Mouse (Mus musculus) gastrocnemius, postnatal 25 days (tissue): ENCODE measurements around the gene Nid2. TPM values are rescaled to one million over a fixed set of nuclear protein-coding genes. Genes with fewer than 3 reads are reported as not detected.
A peak's percentile ranks its signal among the peaks of the same experiment; 100 is the strongest.

Source experiments
- DNase-seq: peaks from one replicate; pipeline ENCODE4 v3.0.0; 2022
- total RNA-seq, 2 experiments: library from RNA; stranded (reverse); gene quantifications; 1 replicate in 1 of 2; 2 replicates in 1 of 2; pipeline ENCODE4 v1.2.3; 2021

Gene Nid2
- total RNA-seq, 2 experiments from 2014 or later, result 13.5 to 14.9 TPM

DNA sequence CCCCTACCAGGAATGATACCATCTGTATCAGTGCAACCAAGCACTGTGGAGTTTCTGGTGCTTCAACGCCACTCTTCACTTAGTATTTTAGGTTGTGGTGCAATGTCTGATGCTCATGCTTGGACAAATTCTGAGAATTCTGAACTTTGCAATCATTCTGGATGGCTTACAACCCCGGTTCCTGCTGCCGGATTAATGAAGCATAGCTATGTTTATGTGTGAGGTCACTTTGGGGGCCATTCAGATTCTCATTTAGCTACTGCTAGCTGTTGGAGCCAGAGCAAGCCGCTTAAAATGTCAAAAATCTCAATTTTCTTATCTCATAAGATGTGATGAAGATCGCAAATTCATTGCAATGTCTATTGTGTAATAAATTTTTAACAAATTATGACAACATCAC, 6.2 kb upstream of the Nid2 start:
- DNase-seq, result no peak

DNA sequence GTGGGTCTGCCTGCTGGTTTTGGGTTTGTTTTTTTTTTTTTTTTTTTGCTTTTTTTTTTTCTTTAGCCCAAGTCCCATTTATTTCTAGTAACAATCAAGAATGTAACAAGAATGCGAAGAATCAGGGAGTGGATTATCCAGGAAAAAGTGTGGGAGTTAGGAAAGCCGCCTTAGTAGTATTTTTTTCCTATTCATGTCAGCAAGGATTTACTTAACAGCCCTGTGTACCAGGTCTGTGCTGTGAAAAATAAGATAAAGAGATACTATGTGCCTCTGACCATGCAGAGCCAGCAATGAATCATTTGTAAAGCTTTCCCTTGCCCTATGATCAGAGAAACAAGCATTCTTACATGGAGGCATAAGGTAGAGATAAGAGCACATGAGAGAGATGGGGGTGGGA, 4.8 kb upstream of the Nid2 start:
- DNase-seq, result no peak

DNA sequence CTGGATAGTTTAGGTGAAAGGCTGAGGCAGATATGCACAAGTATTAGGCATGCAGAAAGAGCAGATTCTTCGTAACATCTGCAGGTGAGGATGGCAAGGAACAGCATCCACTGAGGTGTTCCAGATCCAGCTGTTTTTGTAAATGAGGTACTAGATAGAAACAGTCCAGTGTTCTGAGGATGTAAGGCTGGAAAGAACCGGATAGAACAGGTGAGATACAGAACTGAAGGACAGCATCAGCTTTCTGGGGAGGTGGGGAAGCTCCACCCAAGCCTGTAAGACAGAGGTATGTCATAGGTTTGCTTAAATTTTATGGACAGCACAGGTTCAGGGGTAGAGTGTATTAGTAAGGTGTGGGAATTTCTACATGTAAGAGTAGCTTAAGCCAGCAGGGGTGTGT, 4.3 kb upstream of the Nid2 start:
- DNase-seq, result no peak

DNA sequence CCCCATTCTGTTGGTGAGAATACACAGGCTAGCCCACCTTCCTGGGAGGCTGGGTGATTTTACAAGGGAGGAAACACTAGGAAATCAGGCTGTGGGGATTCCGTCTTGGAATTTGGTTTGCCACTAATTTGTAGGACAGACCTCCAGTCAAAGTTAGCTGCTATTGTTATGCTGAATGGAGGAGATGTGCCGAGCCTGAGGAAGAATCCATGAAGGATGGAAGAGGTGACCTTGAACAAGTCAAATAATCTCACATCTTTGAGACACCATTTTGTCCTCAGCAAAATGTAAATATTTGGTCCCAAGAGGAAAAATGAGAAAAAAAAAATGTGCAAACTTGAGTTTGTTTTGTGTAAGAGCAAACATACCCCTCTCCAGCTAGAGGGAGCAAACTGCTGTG, 1.3 kb upstream of the Nid2 start:
- DNase-seq, result no peak

DNA sequence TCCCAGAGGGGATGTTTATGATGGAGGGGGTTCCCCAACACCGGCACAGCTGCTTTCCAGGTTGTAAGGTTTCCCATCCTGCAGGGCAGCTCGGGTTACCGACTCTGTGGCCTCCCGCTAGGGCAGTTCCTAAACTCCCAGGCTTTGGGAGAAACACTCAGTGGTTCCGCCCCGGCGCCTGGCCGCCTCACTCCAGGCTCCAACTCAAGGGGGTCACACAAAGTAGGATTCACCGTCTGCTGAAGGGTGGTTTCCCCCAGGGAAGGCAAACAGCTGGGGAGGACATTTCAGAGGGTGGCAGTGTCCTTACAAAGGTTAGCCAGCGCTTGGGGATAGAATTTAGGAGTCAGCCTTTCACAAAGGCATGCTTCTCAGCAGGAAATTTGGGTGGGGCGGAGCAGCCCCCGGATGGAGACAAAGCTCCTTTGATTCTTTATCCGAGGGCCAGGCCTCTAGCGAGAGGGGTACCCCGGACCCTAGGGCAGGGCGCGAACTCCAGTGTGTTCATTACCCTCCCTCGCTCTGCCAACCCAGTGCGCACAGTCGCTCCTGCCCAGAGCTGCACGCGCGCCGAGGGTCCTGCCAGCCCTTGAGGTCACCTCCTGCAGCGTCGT, 547 bp upstream of the Nid2 start:
- DNase-seq, result peak; percentile 45

DNA sequence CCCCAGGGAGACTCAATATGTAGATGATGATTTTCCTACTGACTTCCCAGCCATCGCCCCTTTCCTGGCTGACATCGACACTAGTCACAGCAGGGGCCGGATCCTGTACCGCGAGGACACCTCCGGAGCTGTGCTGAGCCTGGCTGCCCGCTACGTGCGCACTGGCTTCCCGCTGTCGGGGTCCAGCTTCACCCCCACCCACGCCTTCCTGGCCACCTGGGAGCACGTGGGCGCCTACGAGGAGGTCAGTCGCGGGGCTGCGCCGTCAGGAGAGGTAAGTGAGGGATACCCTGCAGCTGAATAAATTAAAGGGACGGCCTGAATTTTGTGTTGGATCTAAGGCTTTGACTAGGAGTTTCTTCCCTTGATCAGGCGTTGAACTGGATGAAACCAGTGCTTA, 1.2 kb downstream of the Nid2 start:
- no peak for DNase-seq

DNA sequence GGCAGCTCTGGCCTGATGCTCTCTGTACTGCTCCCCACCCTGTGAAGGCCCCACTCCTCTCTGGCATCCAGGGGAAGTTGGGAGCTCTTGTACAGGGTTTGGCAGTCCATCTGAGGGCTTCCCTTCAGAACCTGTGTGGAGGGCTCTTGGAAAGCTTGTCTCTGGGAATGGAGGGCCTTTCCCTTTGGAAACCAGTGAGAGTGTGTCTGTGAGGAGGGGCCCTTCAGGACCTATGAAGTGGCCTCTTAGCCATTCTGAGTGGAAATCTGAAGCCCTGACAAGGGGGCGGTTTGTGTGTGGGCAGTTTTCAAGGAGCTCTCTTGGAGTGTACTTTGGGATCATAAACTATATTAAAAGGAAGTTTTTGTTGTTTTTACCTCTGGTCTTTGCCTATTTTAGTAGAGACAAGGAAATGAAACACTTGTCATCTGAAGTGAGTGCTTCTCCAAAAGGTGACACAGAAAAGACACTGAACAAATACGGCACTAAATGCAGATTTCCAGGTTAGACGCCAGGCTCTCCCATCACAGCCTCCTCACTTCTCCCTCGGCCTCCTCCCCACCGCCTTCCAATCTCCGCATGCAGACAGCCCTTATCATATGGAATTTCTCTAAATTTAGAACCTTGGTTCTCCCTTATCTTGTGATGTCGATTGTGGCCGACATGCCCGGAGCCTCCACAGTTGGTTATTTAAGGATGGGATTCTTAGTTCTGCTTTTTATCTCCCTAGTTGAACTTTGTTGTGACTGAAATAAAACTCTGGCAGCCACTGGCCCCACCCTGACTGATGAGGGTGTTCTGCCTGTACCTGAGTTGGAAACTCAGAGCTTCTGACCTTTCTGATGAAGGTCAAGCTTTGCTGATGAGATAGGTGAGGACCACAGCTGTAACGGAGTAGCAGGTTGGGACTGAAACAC, 8.5 kb downstream of the Nid2 start:
- DNase-seq, result no peak

DNA sequence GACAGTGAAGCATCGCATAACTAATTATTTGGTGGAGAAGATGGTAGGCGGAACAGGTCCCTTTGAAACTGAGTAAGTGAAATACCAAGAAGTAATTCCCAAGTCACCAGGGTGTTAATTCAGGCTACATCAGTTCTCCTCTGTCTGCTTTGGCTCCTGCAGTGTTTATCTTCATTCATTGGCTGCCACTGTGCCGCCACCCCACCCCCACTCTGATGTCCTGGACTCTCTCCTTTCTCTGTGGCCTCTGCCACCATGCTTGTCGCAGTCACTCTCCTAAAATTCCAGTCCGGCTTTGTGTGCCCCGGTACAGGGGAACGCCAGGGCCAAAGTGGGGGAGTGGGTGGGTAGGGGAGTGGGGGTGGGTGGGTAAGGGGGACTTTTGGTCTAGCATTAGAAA, 9.7 kb downstream of the Nid2 start:
- DNase-seq, result no peak

DNA sequence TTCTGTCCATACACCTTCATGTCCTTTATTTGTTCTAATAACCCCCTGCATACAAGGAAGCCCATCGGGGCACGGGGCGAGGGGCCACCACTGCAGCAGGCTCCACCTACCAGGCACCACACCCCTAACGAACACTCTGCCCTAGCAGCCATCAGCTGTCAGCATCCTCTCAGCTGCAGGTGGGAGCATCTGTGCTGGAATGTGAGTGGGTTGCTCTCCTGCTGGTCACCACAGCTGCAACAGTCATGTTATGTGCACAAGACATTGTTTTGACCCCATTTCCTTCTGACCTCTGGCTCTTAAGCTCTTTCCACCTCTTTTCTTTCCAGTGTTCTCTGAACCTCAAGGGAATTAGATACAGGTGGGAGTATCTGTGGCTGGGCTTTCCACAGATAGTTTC, 10.9 kb downstream of the Nid2 start:
- no peak for DNase-seq

DNA sequence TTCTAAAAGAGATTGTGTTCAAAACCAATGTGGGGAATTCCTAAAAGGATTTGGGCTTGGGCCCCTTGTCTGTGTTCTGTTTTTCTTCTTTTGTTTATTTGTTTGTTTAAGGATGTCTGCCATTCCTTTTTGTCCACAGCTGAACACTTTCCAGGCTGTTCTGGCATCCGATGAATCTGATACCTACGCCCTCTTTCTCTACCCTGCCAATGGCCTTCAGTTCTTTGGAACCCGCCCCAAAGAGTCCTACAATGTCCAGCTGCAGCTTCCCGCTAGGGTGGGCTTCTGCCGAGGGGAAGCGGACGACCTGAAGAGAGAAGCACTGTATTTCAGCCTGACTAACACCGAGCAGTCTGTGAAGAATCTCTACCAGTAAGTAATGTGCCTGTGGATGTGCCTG, 12.5 kb downstream of the Nid2 start:
- DNase-seq, result no peak

DNA sequence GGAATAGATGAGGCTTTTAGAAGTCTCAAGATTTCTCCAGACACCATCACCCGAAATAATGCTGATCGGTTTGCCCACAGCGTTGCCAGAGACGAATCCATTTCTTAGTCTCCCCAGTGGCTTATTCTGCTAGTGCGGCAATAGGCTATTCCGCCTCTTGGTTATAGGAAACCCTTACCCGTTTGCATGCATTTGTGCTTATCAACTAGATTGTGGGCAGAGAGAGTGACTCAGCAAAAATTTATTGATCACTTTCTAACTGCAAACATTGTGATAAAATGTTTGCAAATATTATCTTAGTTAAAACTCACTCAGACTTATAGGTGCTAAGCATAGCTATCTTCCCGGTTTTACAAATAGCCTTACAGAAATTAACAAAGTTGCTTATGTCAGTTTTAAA, 13.3 kb downstream of the Nid2 start:
- no peak for DNase-seq

DNA sequence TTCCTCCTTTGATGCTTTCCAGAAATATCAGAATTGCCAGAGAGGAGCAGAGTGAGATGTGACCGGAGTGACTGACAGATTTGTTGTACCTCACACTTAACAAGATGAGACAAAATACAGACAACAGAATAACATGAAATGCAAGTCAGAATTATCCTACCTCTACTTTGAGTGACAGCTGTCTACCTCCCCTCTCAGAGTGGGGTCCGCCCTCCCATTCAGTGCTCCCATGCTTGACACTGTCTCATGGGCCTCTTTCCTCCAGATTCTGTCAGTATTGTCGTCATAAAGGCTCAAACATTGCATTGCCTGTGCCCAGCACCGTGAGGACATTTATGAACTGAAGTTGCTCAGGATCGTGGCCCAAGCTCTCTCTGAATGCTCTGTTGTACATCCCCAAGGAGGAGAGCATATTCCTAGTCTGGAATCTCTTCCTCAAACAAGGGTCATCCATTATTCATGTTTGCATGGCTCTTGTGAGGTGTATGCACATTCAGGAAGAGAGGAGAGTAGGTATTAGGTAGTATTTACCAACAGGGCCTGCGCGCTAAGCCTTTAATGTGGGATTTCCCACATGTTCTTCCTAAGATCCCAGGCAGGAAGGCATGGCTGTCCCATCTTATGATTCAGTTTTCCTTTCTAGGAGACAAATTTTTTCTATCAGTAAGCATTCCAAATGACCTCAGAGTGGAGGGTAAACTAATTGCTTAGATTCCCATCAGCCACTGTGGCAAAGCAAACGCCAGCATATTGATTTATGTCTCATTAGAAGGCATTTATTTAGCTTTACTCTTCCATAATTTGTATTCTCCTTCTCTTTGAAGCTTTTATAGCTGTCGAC, 14.7 kb downstream of the Nid2 start:
- DNase-seq, result no peak

DNA sequence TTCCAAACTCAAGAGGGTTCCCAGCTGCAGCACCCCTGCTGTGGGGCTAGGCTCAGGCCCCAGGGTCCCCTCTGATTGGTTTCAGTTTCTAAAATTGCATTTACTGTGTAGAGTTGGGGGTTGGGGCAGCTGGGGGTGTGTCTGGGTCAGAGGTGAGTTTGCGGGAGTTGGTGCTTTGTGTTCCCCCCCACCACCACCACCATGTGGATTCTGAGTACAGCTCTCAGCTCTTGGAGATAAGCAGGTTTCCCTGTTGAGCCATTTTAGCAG, 15.2 kb downstream of the Nid2 start:
- DNase-seq, result no peak

DNA sequence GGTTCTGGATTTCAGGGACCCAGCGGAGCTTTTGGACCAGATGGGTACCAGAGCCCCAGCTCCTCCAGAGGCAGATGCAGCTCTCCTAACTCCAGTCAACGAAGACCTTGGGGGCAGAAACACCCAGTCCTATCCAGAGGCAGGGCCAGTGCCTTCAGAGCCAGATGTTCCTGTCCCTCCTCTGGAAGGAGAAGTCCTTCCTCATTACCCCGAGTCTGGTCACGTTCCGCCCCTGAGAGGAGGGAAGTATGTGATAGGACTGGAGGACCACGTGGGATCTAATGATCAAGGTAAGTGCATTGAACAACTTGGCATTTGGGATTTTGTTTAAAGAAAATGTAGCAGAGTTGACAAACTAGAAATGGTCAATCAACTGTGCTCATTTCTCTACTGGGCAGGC, 17.6 kb downstream of the Nid2 start:
- DNase-seq, result no peak

DNA sequence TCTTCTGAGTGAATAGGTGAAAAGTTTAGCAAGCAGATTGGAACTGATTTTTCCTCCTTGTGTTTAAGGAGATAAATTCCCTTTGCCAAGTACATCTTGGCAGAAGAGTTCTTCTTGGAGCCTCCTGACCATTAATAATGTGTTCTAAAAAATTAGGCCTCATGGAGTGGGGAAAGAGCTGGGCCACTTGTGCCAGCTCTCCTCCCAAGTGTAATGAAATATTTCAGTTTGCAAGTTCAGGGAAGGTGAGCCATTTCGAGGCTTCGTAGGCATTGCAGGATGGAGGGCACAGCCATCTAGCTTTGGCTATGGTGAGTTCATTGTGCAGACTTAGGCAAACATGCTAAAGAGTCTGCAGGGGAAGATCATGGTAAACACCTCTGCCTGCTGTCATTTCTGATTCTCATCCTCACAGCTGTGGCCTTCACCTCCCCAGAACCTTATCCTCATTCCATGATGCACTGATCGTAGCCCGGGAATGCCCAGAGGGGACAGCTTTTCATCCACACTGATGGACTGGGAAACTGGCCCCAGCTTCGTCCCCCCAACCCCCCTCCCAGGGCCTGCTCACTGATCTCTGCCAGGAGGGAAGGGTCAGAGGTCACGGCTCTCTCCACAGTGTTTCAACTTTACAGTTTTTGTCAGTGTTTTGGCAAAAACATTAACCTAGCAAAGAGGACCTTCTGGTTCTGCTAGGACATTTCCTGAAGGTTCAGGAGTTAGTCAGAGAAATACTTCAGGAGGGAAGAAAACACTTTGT, 18.6 kb downstream of the Nid2 start:
- peak; percentile 74 for DNase-seq

DNA sequence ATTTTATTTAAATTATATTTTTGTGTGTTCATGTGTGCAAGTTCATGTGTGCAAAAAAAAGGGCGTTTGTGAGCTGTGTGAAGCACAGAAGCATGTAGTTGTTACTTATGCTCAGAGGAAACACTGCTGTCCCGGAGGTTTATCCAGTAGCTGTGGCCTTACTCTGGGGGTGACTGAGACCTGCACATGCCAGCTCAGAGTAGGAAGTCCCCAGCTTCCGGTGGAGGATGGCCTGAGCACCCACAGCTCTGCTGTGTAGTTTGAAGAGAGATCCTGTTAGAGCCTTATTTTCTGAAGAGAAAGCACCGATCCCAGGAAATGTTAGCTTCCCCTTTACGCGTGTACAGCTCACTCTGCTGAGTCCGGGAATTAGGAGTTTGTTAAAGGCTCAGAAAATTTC, 20.1 kb downstream of the Nid2 start:
- DNase-seq, result no peak

DNA sequence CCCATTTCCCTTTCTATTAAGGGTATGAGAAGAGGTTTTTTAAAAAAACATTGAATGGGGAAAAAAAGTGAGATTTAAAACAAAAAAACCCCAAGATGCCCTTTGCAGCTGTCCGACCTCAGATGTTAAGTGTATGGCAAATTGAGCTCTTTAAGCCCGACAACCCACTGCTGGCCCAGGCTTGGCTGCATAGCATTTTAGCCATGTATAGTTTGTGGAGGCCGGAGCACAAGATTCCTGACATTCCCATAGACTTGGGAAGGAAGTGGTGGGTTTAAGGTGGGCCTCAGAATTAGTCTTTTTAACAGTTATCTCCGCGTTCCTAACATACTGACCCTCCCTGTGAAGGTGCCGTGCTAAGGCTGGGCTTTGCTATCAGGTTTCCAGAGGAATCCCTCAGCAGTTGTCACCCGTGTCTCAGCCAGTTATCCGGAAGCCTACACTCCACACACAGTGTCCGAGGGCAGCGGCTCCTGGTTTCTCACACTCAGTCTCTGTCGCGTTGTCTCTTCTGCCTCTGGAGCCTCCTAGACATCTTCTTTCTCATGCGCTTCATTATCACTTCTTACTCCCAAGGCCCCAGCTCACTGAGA, 23.1 kb downstream of the Nid2 start:
- no peak for DNase-seq

DNA sequence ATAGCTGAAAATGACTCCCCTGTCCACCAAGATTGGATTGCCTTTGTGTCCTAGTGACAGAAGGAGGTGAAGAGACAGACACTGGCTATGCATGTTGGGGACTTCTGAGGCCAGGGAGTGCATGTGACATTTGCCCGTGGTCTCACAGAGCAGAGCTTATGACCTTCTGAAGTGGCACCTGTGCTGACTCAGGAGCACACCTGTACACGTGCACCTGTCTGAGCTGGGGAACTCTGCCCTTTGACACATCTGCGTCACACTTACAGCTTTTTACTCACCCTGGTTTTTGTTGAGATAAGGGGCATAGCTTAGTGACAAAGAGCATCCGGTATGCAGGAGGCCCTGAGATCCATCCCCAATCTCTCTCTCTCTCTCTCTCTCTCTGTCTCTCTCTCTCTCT, 24.4 kb downstream of the Nid2 start:
- no peak for DNase-seq

DNA sequence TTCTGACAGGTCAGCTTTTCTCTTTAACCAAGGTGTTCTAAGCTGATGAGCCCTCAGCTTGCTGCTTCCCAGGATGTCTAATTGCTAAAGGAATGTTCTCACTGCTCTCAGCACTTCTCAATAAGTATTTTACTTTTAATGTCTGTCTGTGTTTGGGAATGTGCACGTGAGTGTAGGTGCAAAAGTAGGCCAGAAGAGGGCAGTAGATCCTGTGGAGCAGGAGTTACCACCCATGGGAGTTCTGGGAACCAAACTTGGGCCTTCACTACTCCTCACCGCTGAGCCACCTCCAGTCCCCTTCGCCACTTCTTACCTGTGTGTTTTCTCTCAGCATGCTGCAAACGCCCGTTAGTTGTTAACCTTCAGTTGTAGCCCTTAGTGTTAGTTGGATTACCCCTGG, 25.1 kb downstream of the Nid2 start:
- DNase-seq, result no peak

DNA sequence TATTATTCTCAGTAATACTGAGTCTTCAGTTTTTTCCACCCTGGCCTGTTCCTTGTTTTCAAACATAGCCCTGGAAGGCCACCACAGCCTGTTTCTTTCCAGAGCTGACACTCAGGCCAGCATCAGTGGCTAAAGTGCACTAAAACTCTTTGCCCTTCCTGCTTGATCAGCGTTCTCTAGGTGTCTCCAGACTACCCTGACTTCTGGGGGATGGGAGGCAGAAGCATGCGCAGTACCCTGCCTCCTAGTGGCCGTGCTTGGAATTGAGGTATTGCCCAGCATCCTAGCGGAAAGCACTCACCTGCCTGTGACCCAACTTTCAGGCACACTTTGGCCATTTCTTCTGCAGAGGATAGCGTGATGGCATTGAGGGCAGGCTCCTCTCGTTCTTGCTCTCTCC, 25.8 kb downstream of the Nid2 start:
- DNase-seq, result no peak

DNA sequence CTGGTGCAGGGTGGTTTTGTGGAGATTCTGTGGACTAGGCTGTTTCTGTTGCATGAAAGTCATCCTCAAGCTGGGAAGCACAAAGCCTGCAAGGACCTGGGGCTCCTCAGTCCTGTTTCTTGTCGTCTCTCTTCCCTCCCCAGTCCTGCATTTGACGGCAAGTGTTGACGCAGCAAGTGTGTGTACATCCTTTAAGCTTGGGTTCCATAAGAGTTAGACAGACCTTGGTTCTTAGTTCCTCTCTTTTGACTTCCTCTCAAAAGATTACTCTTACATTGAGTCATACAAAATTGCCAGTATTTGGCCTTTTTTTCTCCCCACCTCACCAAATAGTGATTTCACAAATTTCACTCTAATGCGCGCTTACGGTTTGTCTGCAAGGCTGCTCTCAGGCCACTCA, 26.3 kb downstream of the Nid2 start:
- DNase-seq, result no peak

DNA sequence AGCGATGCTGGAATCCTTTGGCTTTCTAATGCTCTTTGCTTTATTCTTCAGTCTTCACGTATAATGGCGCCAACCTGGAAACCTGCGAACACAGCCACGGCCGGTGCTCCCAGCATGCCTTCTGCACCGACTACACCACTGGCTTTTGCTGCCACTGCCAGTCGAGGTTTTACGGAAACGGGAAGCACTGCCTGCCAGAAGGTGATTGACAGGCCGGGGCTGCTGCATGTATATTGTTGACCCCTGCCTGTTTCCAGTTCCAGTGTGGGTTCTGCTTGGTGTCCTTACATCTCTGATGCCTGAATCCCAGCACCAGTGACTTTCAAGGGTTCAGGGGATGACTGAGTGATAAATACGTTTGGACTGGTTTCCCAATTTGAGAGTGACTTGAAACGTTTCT, 26.9 kb downstream of the Nid2 start:
- no peak for DNase-seq
